Mouse (Mus musculus) brain, embryonic 14.5 days (tissue): ENCODE measurements at regions not wholly inside any gene's neighbourhood (a gene's known extent, or its start where the extent isn't known, plus 50 kb on each side); places are given as distances from the start of the nearest gene placed in this dataset.

Experiments
- CTCF ChIP-seq: fragments of 200-500 bp; IDR thresholded peaks from 2 replicates; pipeline ENCODE4 v1.5.1; 2012; ENCODE audit warnings: inconsistent platforms, mild to moderate bottlenecking, moderate library complexity, borderline replicate concordance; ENCODE audit not compliant: insufficient read depth, insufficient read length; ENCODE audit errors: extremely low read depth
- POLR2A ChIP-seq: fragments of 200-500 bp; IDR thresholded peaks from 2 replicates; pipeline ENCODE4 v1.6.1; 2012; ENCODE audit warnings: mild to moderate bottlenecking, inconsistent platforms, borderline replicate concordance; ENCODE audit not compliant: poor library complexity, insufficient read depth, insufficient read length, severe bottlenecking; ENCODE audit errors: extremely low read depth

DNA sequence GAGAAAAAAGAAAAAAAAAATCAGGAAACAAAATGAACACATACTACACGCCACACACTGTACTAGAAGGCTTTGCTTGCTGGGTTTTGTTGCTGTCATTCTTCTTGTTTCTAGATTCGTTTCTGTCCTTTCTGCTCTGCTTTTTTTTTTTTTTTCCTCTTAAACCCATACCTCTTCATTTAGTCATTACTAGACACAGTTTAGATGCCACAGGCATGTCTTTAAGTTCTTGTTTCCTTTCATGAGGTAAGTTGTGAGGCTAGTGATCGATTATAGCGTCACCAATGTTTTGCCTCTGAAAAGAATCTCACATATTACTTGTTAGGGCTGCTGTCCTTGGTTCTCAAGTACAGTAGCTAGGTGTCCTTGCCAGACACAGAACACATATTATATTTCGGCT is 168.3 kb upstream of the Atp2b1 start:
- TF ChIP-seq CTCF (no peak), POLR2A (no peak)
